Mouse (Mus musculus) layer of hippocampus, postnatal 36 days (tissue): ENCODE data around the gene Cyp2c50. TPM values are rescaled to one million over a fixed set of nuclear protein-coding genes. Genes with fewer than 3 reads are reported as not detected.
"Not testable (repeated sequence)": the region's sequence is repeated elsewhere in the genome, so short reads cannot be mapped to it uniquely, and the experiment has no call there.

ENCODE experiments used
- DNase-seq, 2 experiments: peaks; one replicate each; pipeline ENCODE4 v3.0.0; 2022
- total RNA-seq, 2 experiments: library from RNA; stranded (reverse); gene quantifications; 2 replicates each; pipeline ENCODE4 v1.2.3; 2021

The Cyp2c50 gene
- not detected for total RNA-seq

DNA sequence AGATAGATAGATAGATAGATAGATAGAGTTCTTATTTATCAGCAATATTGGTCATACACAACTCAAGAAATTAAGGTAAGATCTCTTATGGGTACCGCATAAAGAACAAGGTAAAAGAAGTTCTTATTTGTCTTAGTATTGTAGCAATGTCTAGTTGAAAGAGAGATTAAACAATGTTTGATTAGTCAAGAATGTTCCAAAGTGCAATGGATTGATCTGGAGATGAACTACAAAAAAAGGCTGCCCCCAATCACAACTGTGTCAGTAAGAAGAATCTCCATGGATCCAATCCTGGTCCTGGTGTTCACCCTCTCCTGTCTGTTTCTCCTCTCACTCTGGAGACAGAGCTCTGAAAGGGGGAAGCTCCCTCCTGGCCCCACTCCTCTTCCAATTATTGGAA lies at the start of gene Cyp2c50:
TSS of gene Cyp2c50 (plus strand) at position 268 of the 400 bp plus-strand sequence.
- not testable (repeated sequence) for DNase-seq

DNA sequence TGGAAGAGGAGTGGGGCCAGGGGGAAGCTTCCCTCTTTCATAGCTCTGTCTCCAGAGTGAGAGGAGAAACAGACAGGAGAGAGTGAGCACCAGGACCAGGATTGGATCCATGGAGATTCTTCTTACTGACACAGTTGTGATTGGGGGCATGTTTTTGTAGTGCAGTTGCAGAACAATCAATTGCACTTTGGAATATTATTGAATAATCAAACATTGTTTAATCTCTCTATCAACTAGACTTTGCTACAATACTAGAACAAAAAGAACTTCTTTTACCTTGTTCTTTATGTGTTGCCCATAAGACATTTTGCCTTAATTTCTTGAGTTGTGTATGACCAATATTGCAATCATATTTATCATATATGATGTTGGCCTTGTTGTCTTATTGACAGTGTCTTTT lies 15.8 kb upstream of the Cyp2c50 start, which contains the start of gene Cyp2c54:
TSS of gene Cyp2c54 (minus strand) at position 127 of the 400 bp plus-strand sequence.
- DNase-seq = no peak

DNA sequence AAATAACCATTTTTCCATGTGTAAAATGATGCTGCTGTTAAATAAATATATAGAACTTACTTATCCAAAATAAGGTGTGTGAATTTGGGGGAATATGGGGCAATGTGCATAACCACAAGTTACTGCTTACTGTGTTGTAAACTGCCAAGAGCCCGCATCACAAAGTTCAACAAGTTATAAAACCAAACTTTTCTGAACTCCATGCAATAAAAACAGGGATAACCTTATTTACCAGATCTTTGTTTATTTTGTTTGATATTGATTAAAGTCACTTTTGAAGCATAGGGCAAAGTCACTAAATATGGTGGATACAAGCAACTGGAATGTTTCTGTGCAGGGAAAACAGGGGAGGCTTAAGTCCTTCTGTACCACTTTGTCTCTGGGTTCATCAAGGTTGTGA lies 1.1 kb upstream of the Cyp2c50 start:
- DNase-seq = no peak

DNA sequence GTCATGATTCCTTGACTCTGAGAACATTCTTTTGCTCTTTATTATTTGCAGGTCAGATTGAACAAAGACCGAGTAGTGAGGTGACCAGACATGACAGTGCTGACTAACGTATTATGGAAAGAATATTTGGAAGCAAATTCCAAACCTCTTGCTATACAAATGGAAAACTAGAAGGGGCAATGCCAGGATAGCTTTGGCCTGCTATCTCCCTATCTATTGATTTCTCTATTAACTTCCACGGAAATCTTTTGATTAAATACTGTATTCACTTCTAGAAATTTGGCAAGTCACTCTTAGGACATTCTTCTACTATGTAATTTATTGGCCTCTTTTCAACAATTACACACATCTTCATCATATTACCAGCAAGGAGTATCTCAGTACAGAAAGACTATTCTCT lies 1.6 kb downstream of the Cyp2c50 start:
- DNase-seq = no peak

DNA sequence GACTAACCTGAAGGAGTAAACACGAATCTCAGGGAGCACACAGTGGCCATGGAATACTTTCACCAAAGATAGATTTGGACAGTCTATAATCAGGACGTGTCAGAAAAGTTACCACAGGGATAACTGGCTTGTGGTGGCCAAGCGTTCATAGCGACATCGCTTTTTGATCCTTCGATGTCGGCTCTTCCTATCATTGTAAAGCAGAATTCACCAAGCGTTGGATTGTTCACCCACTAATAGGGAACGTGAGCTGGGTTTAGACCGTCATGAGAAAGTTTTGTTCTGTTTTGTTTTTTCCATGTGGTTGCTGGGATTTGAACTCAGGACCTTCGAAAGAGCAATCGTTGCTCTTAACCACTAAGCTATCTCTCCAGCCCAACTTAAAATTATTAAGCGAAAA lies 30.1 kb downstream of the Cyp2c50 start:
- DNase-seq = not testable (repeated sequence)

DNA sequence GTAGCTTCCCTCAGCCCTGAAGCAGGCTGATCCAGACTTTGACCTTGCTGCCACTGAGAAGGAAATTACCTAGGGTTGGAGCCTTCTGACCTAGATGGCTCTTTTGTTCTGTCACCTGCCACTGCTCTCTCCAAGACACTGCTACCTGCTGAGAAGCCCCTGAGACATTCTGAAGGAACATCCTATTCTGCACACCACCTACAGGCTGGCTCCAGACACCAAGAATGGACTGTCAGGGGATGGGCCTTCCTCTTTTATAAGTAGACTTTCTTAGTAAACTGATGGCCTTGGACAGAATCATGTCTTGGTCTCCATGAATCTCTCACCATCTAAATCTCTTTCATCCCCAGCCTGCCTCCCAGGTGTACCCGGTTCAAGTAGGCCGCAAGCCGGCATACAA lies 35.7 kb downstream of the Cyp2c50 start:
- DNase-seq = not testable (repeated sequence)

DNA sequence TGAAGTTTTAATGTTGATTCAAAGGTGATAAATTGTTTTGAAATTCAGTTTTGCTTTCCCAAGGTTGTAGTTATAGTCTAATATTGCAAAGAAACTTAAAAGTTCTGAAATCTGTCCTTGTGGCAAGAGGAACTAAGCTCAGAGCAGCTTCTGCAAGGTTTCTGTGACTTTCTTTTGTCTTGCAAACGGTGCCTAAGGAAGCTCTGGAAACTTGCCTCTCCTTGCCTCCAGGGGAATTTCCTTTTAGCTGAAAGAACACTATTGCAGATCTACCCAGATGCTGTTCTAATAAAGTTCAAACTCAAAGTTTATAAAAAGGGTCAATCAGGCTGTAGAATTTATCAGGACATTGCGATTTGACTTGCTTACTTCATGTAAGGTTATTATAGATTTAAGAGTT lies 37.5 kb downstream of the Cyp2c50 start:
- not testable (repeated sequence) for DNase-seq

Other genes with a start within 250 kb of the Cyp2c50 start
- gene Cyp2c69, start 202.9 kb upstream of the Cyp2c50 start, total RNA-seq = not detected
- not detected for gene Cyp2c37, start 97.3 kb upstream of the Cyp2c50 start, total RNA-seq
- not detected for gene Cyp2c54, start 15.9 kb upstream of the Cyp2c50 start, total RNA-seq
- gene Cyp2c70, start 97.6 kb downstream of the Cyp2c50 start, total RNA-seq = 1 to 10 TPM; 2.2 to 2.5 TPM
- gene Pdlim1, start 182.2 kb downstream of the Cyp2c50 start, total RNA-seq = 10 to 100 TPM in 1 of 2 experiments, 1 to 10 TPM in 1; 10.0 to 12.1 TPM